Mouse (Mus musculus) ES-Bruce4 (cell line): ENCODE data around the gene Dand5.

ENCODE experiments used
- CTCF ChIP-seq: IDR thresholded peaks from one replicate; pipeline ENCODE4 v1.8.1; 2011; ENCODE audit warnings: low read depth, low read length
- EP300 ChIP-seq: IDR thresholded peaks from 2 replicates; pipeline ENCODE4 v1.6.1; 2011; ENCODE audit warnings: low read depth, low read length; ENCODE audit not compliant: insufficient read depth
- POLR2A ChIP-seq: IDR thresholded peaks from one replicate; pipeline ENCODE4 v1.8.1; 2011; ENCODE audit warnings: low read length; ENCODE audit not compliant: insufficient read depth

GRCm38 (mm10) chr8:84767221-84767620, 55.4 kb downstream of the Dand5 start:
- no peak for TF ChIP-seq CTCF
- no peak for TF ChIP-seq POLR2A
- TF ChIP-seq EP300: no peak
